Mouse (Mus musculus) granulocyte monocyte progenitor cell, adult 5-6 weeks (primary cell): ENCODE results near the gene Ophn1. TPM values are rescaled to one million over a fixed set of nuclear protein-coding genes. Genes with fewer than 3 reads are reported as not detected.

Experiments
- ATAC-seq: replicated peaks from 2 replicates; pipeline ENCODE4 v1.8.0; 2016; ENCODE audit warnings: mild to moderate bottlenecking, moderate TSS enrichment, inconsistent platforms; ENCODE audit not compliant: poor library complexity, severe bottlenecking
- total RNA-seq, 2 experiments: library from RNA; stranded (forward) in 1 of 2; stranded (reverse) in 1 of 2; fragments of 200-712, 200-1000 nt in 1 of 2; fragments of >200 nt in 1 of 2; fragmentation: Nextera tagmentation in 1 of 2; gene quantifications; 2 replicates each; pipeline ENCODE4 v1.2.3; 2014 to 2017

Gene Ophn1
- total RNA-seq, 2 experiments from 2014 or later = 2.8 to 2.9 TPM

- ATAC-seq = no peak
Measured at GRCm38 (mm10) chrX:98841606-98842005, 49.2 kb downstream of the Ophn1 start.

GRCm38 (mm10) chrX:98835989-98836388 is 54.8 kb downstream of the Ophn1 start:
- ATAC-seq = no peak

- ATAC-seq = no peak
Measured at GRCm38 (mm10) chrX:98803813-98804212, 87.0 kb downstream of the Ophn1 start.

GRCm38 (mm10) chrX:98774247-98774950 is 116.4 kb downstream of the Ophn1 start:
- ATAC-seq = peak; percentile 89

- ATAC-seq = no peak
Measured at GRCm38 (mm10) chrX:98755089-98755488, 135.7 kb downstream of the Ophn1 start.

GRCm38 (mm10) chrX:98751279-98751817 is 139.5 kb downstream of the Ophn1 start:
- ATAC-seq = no peak

GRCm38 (mm10) chrX:98736758-98737157 is 154.1 kb downstream of the Ophn1 start:
- no peak for ATAC-seq

GRCm38 (mm10) chrX:98722991-98723390 is 167.8 kb downstream of the Ophn1 start:
- no peak for ATAC-seq

GRCm38 (mm10) chrX:98707766-98708165 is 183.1 kb downstream of the Ophn1 start:
- no peak for ATAC-seq

GRCm38 (mm10) chrX:98701635-98702034 is 189.2 kb downstream of the Ophn1 start:
- peak; percentile 82 for ATAC-seq

GRCm38 (mm10) chrX:98682603-98683002 is 208.2 kb downstream of the Ophn1 start:
- ATAC-seq = no peak

GRCm38 (mm10) chrX:98681281-98681680 is 209.5 kb downstream of the Ophn1 start:
- ATAC-seq = no peak

- ATAC-seq = no peak
Measured at GRCm38 (mm10) chrX:98670988-98671387, 219.8 kb downstream of the Ophn1 start.

GRCm38 (mm10) chrX:98651431-98651830 is 239.4 kb downstream of the Ophn1 start:
- no peak for ATAC-seq

- ATAC-seq = no peak
Measured at GRCm38 (mm10) chrX:98628666-98629404, 262.0 kb downstream of the Ophn1 start.

- no peak for ATAC-seq
Measured at GRCm38 (mm10) chrX:98618865-98619264, 272.0 kb downstream of the Ophn1 start.

GRCm38 (mm10) chrX:98617426-98617825 is 273.4 kb downstream of the Ophn1 start:
- ATAC-seq = no peak

- ATAC-seq = no peak
Measured at GRCm38 (mm10) chrX:98574201-98574600, 316.6 kb downstream of the Ophn1 start.

- no peak for ATAC-seq
Measured at GRCm38 (mm10) chrX:98546458-98546857, 344.4 kb downstream of the Ophn1 start.

GRCm38 (mm10) chrX:98515329-98515728 is 375.5 kb downstream of the Ophn1 start:
- ATAC-seq = no peak

- peak; percentile 20 for ATAC-seq
Measured at GRCm38 (mm10) chrX:98514359-98514904, 376.4 kb downstream of the Ophn1 start.
